Mouse (Mus musculus) CH12.LX (cell line): ENCODE results near the gene BC030867. TPM values are rescaled to one million over a fixed set of nuclear protein-coding genes. Genes with fewer than 3 reads are reported as not detected.

Experiments
- DNase-seq: peaks from one replicate; pipeline ENCODE4 v3.0.0-alpha.2; 2013; ENCODE audit errors: extremely low read depth
- H3K27ac ChIP-seq: 2 replicates; pipeline ENCODE4 v1.5.1; 2012; ENCODE audit warnings: low read depth, mild to moderate bottlenecking, control low read depth, moderate library complexity; ENCODE audit not compliant: insufficient read depth
- H3K27me3 ChIP-seq: replicated peaks from 2 replicates; pipeline ENCODE3; 2012; ENCODE audit warnings: inconsistent platforms
- H3K36me3 ChIP-seq, 2 experiments: replicated peaks in 1 of 2; 2 replicates each; pipeline versions ENCODE3 to v1.6.1; 2012; ENCODE audit warnings: inconsistent platforms in 1 of 2, low read length in 1 of 2, mild to moderate bottlenecking in 1 of 2, mixed read lengths in 1 of 2, moderate library complexity in 1 of 2; ENCODE audit not compliant: control insufficient read depth in 1 of 2, insufficient read depth in 1 of 2
- H3K4me1 ChIP-seq, 2 experiments: 2 replicates each; pipeline ENCODE4 v1.6.1; 2012; ENCODE audit warnings: inconsistent platforms in 1 of 2, moderate library complexity in 1 of 2; ENCODE audit not compliant: insufficient read depth in 2 of 2, control insufficient read depth in 1 of 2
- H3K4me2 ChIP-seq: 2 replicates; pipeline ENCODE4 v1.6.1; 2012; ENCODE audit warnings: low read depth, mild to moderate bottlenecking, control low read depth; ENCODE audit not compliant: poor library complexity, insufficient read depth, severe bottlenecking
- H3K4me3 ChIP-seq, 3 experiments: fragments of 150-350 bp in 1 of 3; sonication (generic) in 1 of 3; replicated peaks in 1 of 3; 2 replicates each; pipeline versions ENCODE3 to v1.5.1; 2011 to 2012; ENCODE audit warnings: low read depth in 2 of 3, low read length in 2 of 3, mild to moderate bottlenecking in 2 of 3, moderate library complexity in 2 of 3, control low read depth in 1 of 3, improper control_type of control experiment in 1 of 3, inconsistent platforms in 1 of 3, mixed read lengths in 1 of 3; ENCODE audit not compliant: poor library complexity in 1 of 3
- H3K79me2 ChIP-seq: replicated peaks from 2 replicates; pipeline ENCODE4 v1.6.1; 2012; ENCODE audit warnings: mild to moderate bottlenecking, moderate library complexity; ENCODE audit not compliant: control insufficient read depth, poor library complexity, insufficient read depth, severe bottlenecking; ENCODE audit errors: extremely low read depth
- H3K9ac ChIP-seq: 2 replicates; pipeline ENCODE4 v1.6.1; 2012; ENCODE audit warnings: low read depth, mild to moderate bottlenecking, control low read depth, moderate library complexity; ENCODE audit not compliant: insufficient read depth
- H3K9me3 ChIP-seq: replicated peaks from 2 replicates; pipeline ENCODE3; 2012; ENCODE audit warnings: low read length, inconsistent platforms, mixed read lengths
- CHD1 ChIP-seq: IDR thresholded peaks from 2 replicates; pipeline ENCODE4 v1.6.1; 2012; ENCODE audit warnings: low read depth, low read length, improper control_type of control experiment, inconsistent platforms
- ELF1 ChIP-seq: IDR thresholded peaks from 2 replicates; pipeline ENCODE4 v1.6.1; 2014; ENCODE audit warnings: low read depth, mild to moderate bottlenecking, inconsistent platforms, low read length, improper control_type of control experiment
- GABPA ChIP-seq: IDR thresholded peaks from 2 replicates; pipeline ENCODE4 v1.6.1; 2012; ENCODE audit warnings: low read depth, low read length, improper control_type of control experiment, inconsistent platforms; ENCODE audit not compliant: insufficient replicate concordance
- MAFK ChIP-seq: IDR thresholded peaks from 2 replicates; pipeline ENCODE4 v1.6.1; 2011; ENCODE audit warnings: low read length, improper control_type of control experiment; ENCODE audit not compliant: insufficient replicate concordance
- MEF2A ChIP-seq: IDR thresholded peaks from 2 replicates; pipeline ENCODE4 v1.6.1; 2014; ENCODE audit warnings: low read depth, mild to moderate bottlenecking, inconsistent platforms, low read length, improper control_type of control experiment, borderline replicate concordance
- MYC ChIP-seq: IDR thresholded peaks from 2 replicates; pipeline ENCODE4 v1.6.1; 2011; ENCODE audit warnings: low read depth, mild to moderate bottlenecking, improper control_type of control experiment, low read length
- NRF1 ChIP-seq: IDR thresholded peaks from 2 replicates; pipeline ENCODE4 v1.6.1; 2014; ENCODE audit warnings: low read depth, mild to moderate bottlenecking, inconsistent platforms, low read length, improper control_type of control experiment, moderate library complexity
- POLR2A ChIP-seq: IDR thresholded peaks from 2 replicates; pipeline ENCODE4 v1.6.1; 2011; ENCODE audit warnings: low read depth, mild to moderate bottlenecking, improper control_type of control experiment, low read length
- TBP ChIP-seq: conservative IDR thresholded peaks from 2 replicates; pipeline ENCODE4 v1.6.1; 2011; ENCODE audit warnings: low read depth, low read length, improper control_type of control experiment
- TCF12 ChIP-seq: IDR thresholded peaks from 2 replicates; pipeline ENCODE4 v1.6.1; 2014; ENCODE audit warnings: low read depth, mild to moderate bottlenecking, inconsistent platforms, low read length, improper control_type of control experiment
- ZKSCAN1 ChIP-seq: IDR thresholded peaks from 2 replicates; pipeline ENCODE4 v1.6.1; 2012; ENCODE audit warnings: low read depth, inconsistent platforms, low read length, improper control_type of control experiment, borderline replicate concordance
- dilution Hi-C: fragments of 300-500 bp; cut with MboI; formaldehyde crosslinking; loops from 2 replicates; pipeline ENCODE4 v1.14.3; 2020; ENCODE audit warnings: low sequenced_read_pairs; ENCODE audit not compliant: extremely low pct_unique_long_range_greater_than_20kb, extremely low pct_ligation_motif_present
- in situ Hi-C: fragments of 300-500 bp; cut with MboI; formaldehyde crosslinking; loops from 3 replicates; pipeline ENCODE4 v1.14.3; 2019; ENCODE audit warnings: low sequenced_read_pairs, low pct_ligation_motif_present, low pct_unique_long_range_greater_than_20kb, mixed read lengths
- polyA plus RNA-seq: library from polyadenylated mRNA; unstranded; fragments of >175 nt; gene quantifications from 2 replicates; pipeline ENCODE4 v1.2.1, GENCODE M21; 2012; ENCODE audit warnings: low read depth; ENCODE audit not compliant: insufficient read length
- total RNA-seq, 2 experiments: library from RNA; depleted of rRNA; stranded (reverse); fragments of 300-350 nt in 1 of 2; fragments of >200 nt in 1 of 2; gene quantifications; 2 replicates each; pipeline ENCODE4 v1.2.3; 2012 to 2014

The BC030867 gene
- total and polyA plus RNA-seq, 3 experiments: 11.4 to 34.0 (median 26.2) TPM

DNA sequence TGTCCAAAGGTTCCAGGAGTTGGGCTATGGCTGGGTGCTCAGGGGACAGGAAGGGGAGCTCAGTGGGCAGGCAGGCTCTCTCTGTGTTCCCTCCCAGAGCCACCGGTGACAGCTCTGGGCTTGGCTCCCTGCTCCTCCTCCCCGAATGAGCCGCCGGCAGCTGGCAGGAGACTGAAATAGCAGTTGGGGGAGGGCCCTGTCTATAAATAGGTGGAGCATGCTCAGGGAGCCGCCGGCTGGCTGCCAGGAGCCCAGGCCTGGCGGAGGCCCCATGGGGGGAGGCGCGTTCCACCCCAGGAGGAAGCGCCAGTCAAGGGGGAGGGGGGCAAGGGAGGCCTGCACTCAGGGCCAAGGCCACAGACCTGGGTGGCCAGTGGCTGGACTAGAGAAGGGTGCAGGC lies 29.9 kb upstream of the BC030867 start (continued):
- TF ChIP-seq ZKSCAN1 (no peak), TCF12 (peak; percentile 95), CHD1 (no peak), MYC (no peak), GABPA (no peak), ELF1 (peak; percentile 65), MAFK (0 out of 2 replicates have a peak, but pooled peaks have one; percentile 45), NRF1 (peak; percentile 88)

DNA sequence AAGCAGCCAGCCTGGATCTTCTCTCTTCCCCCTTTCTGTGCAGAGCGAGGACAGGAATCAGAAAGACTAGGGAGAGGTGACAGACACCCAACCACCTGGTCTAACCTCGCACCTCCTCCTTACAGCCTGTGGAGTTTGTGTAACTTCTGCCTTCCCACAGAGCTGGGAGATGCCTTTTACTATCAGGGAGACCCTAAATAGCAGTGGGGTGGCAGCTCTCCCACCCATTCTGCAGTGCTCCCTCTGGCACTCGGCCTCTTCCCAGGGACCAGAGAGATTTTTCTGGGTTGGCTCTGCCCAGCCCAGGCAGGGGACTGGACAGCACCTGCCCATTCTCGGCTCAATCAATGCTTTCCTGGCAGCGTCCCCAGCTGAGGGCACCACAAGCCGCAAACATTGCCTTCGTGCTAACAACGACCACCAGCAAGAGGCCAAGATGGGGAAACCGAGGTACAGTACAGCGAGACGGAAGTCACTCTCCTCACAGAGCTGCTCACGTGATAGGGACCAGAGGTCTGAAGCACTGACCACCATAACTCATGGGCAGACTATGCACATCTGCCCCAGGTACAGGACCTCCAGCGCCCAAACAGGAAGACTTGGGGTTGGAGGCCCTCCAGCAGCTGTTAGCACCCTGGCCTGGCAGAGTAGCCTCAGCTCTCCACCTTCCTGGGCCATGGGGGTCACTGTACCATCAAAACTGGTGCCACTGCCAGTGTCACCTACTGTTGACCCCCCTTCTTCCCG lies 29.3 kb upstream of the BC030867 start:
- peak overlapping the region; percentile 78 for H3K4me2 ChIP-seq
- no peaks in the 10 kb centered on the region for H3K27me3 ChIP-seq
- in situ Hi-C loops (no loop called here), dilution Hi-C loops (no loop called here)
- H3K4me3 ChIP-seq: peak overlapping the region in 2 of 3 experiments; percentile 59 to 60
- H3K9ac ChIP-seq: no peak overlapping the region
- H3K79me2 ChIP-seq: 0 out of 2 replicates have a peak, but pooled peaks cover 2% of the 10 kb centered on the region
- H3K9me3 ChIP-seq: no peaks in the 10 kb centered on the region
- 0 out of 2 replicates have a peak overlapping the region, but pooled peaks have one; percentile 5 for H3K27ac ChIP-seq
- H3K36me3 ChIP-seq: peaks cover 0 to 6% of the 10 kb centered on the region in 2 experiments
- H3K4me1 ChIP-seq: peaks cover 48 to 91% of the 10 kb centered on the region in 2 experiments
- TF ChIP-seq NRF1: peak; percentile 10; the same call in 1 of the 2 replicates
- TF ChIP-seq POLR2A: no peak
- DNase-seq: no peak

- no peak overlapping the region for H3K9ac ChIP-seq
- in situ Hi-C loops: loop anchor here (5.0 kb wide), 1 partner anchor 63 kb away; the partner anchor contains the start of gene Tmem101
- no peaks in the 10 kb centered on the region for H3K9me3 ChIP-seq
- H3K4me1 ChIP-seq: peaks cover 45 to 86% of the 10 kb centered on the region in 2 experiments
- no peak overlapping the region for H3K4me2 ChIP-seq
- peak overlapping the region in 1 of 3 experiments; percentile 60 for H3K4me3 ChIP-seq
- H3K79me2 ChIP-seq: no peaks in the 10 kb centered on the region
- dilution Hi-C loops: no loop called here
- H3K27me3 ChIP-seq: no peaks in the 10 kb centered on the region
- TF ChIP-seq MEF2A (peak; percentile 75; the same call in 1 of the 2 replicates), TBP (0 out of 2 replicates have a peak, but pooled peaks have one; percentile 13), CHD1 (no peak)
- DNase-seq: no peak
- H3K27ac ChIP-seq: no peak overlapping the region
- peaks cover 0 to 8% of the 10 kb centered on the region in 2 experiments for H3K36me3 ChIP-seq
Observed at GRCm38 (mm10) chr11:102219994-102220346, 28.7 kb upstream of the BC030867 start.
